Comparison of ENCODE assay signal across 8 mouse cellular contexts in genomic region chr9:108783548-108784463, GRCm38 (mm10). TPM values are rescaled to one million over a fixed set of nuclear protein-coding genes. Genes with fewer than 3 reads are reported as not detected.
DNase-seq lines count a peak whose midpoint lies in the region; ATAC-seq and TF ChIP-seq lines count a peak whose summit lies in the region.

Gene Ip6k2, plus strand, starts transcription at chr9:108783796.

- DNase-seq in 3T3-L1 (ENCODE audit: low read depth, low spot score), result peak; percentile 93
- DNase-seq in adrenal gland, postnatal 4 days (ENCODE audit: low spot score in 2 of 2), result peak; percentile 92 to 94
- DNase-seq in embryonic facial prominence, embryonic 14.5 days (ENCODE audit: low spot score), result peak; percentile 98
- peak; percentile 94 for DNase-seq in heart, adult 8-10 months (ENCODE audit: low spot score)
- DNase-seq in kidney, adult 9 months, result peak; percentile 97
- peak; percentile 97 for DNase-seq in limb, embryonic 14.5 days (ENCODE audit: low spot score)
- peak; percentile 98 for DNase-seq in midbrain, postnatal 0 days (ENCODE audit: low spot score)
- peak; percentile 85 to 92 for DNase-seq in spleen, postnatal 14 days (ENCODE audit: low spot score in 2 of 2)

- H3K4me1 ChIP-seq in embryonic facial prominence, embryonic 14.5 days (ENCODE audit: control insufficient read depth, insufficient read depth, low read length), result peaks cover 26% of the 10 kb centered on the region
- peaks cover 25% of the 10 kb centered on the region for H3K4me1 ChIP-seq in limb, embryonic 14.5 days (ENCODE audit: control insufficient read depth, insufficient read depth, low read length)
- peaks cover 22% of the 10 kb centered on the region for H3K4me1 ChIP-seq in midbrain, postnatal 0 days (ENCODE audit: insufficient read depth, low read length)

- H3K9ac ChIP-seq in embryonic facial prominence, embryonic 14.5 days (ENCODE audit: low read depth, low read length), result peak within 1 kb of the TSS; percentile 98
- H3K9ac ChIP-seq in limb, embryonic 14.5 days (ENCODE audit: low read depth, low read length, severe bottlenecking), result peak within 1 kb of the TSS; percentile 99
- peak within 1 kb of the TSS; percentile 99 for H3K9ac ChIP-seq in midbrain, postnatal 0 days (replicated peaks; ENCODE audit: low read length, poor library complexity, severe bottlenecking)

- H3K36me3 ChIP-seq in embryonic facial prominence, embryonic 14.5 days (ENCODE audit: control insufficient read depth, insufficient read depth, low read length), result 0 out of 2 replicates have a peak, but pooled peaks cover 12% of the 10 kb centered on the region
- peaks cover 3% of the 10 kb centered on the region; the same call in 1 of the 2 replicates for H3K36me3 ChIP-seq in limb, embryonic 14.5 days (ENCODE audit: control insufficient read depth, insufficient read depth, low read length)
- no peaks in the 10 kb centered on the region for H3K36me3 ChIP-seq in midbrain, postnatal 0 days (ENCODE audit: insufficient read depth, low read length)

- H3K4me2 ChIP-seq in embryonic facial prominence, embryonic 14.5 days (ENCODE audit: low read depth, low read length), result peak within 1 kb of the TSS; percentile 89
- H3K4me2 ChIP-seq in limb, embryonic 14.5 days (replicated peaks; ENCODE audit: low read depth, low read length, severe bottlenecking), result peak within 1 kb of the TSS; percentile 71
- peak within 1 kb of the TSS; percentile 74 for H3K4me2 ChIP-seq in midbrain, postnatal 0 days (ENCODE audit: low read depth, low read length, poor library complexity, severe bottlenecking)

- no peaks in the 10 kb centered on the region for H3K9me3 ChIP-seq in embryonic facial prominence, embryonic 14.5 days (ENCODE audit: control insufficient read depth, low read length)
- H3K9me3 ChIP-seq in limb, embryonic 14.5 days (ENCODE audit: control insufficient read depth, low read length), result no peaks in the 10 kb centered on the region
- no peaks in the 10 kb centered on the region for H3K9me3 ChIP-seq in midbrain, postnatal 0 days (ENCODE audit: low read length)

- WGBS in embryonic facial prominence, embryonic 14.5 days, result under 1% methylated on average over 52 of the region's 56 CpGs
- under 1% methylated on average over 51 of the region's 56 CpGs for WGBS in limb, embryonic 14.5 days
- under 1% methylated on average over 51 of the region's 56 CpGs for WGBS in midbrain, postnatal 0 days

- H3K27ac ChIP-seq in embryonic facial prominence, embryonic 14.5 days (replicated peaks; ENCODE audit: low read depth, low read length), result peak within 1 kb of the TSS; percentile 93
- peak within 1 kb of the TSS; percentile 82 for H3K27ac ChIP-seq in limb, embryonic 14.5 days (replicated peaks; ENCODE audit: low read depth, low read length)
- peak within 1 kb of the TSS; percentile 99 for H3K27ac ChIP-seq in midbrain, postnatal 0 days (ENCODE audit: low read depth, low read length)

- peak; percentile 98 for ATAC-seq in embryonic facial prominence, embryonic 14.5 days (ENCODE audit: low read depth)
- peak; percentile 99 for ATAC-seq in limb, embryonic 14.5 days (ENCODE audit: low FRiP score, low read depth)
- peak; percentile 98 for ATAC-seq in midbrain, postnatal 0 days (ENCODE audit: low FRiP score)

- no peaks in the 10 kb centered on the region for H3K27me3 ChIP-seq in embryonic facial prominence, embryonic 14.5 days (replicated peaks; ENCODE audit: control insufficient read depth, insufficient read depth, low read length)
- no peaks in the 10 kb centered on the region for H3K27me3 ChIP-seq in limb, embryonic 14.5 days (ENCODE audit: control insufficient read depth, insufficient read depth, low read length)
- H3K27me3 ChIP-seq in midbrain, postnatal 0 days (ENCODE audit: insufficient read depth, low read length), result no peaks in the 10 kb centered on the region

- TF ChIP-seq CTCF in midbrain, postnatal 0 days (IDR thresholded peaks at IDR 0.05), result no peak; the same call in 1 of the 2 replicates

- H3K4me3 ChIP-seq in embryonic facial prominence, embryonic 14.5 days (ENCODE audit: low read depth, low read length), result peak within 1 kb of the TSS; percentile 95
- H3K4me3 ChIP-seq in limb, embryonic 14.5 days (replicated peaks; ENCODE audit: low read length), result peak within 1 kb of the TSS; percentile 91
- H3K4me3 ChIP-seq in midbrain, postnatal 0 days (ENCODE audit: low read depth, low read length), result peak within 1 kb of the TSS; percentile 81

- 0 out of 2 replicates have a peak, but pooled peaks have one; percentile 7 for TF ChIP-seq POLR2A in limb, embryonic 14.5 days (IDR thresholded peaks at IDR 0.05; ENCODE audit: borderline replicate concordance, extremely low read depth, insufficient read depth, insufficient read length)

RNA-seq across cellular contexts. Expression of gene Ip6k2, which starts in this region (rescaled TPM):
- 100 to 1,000 TPM; 124 to 130 TPM for total RNA-seq in adrenal gland, postnatal 4 days (2021)
- polyA plus RNA-seq in embryonic facial prominence, embryonic 14.5 days (2014; fragmentation: Nextera tagmentation; extraction: Ambion mirVana), result 74.7 and 103 TPM in 2 replicates
- total RNA-seq in heart, adult 8-10 months (2022), result 10 to 100 TPM; 13.7 to 24.9 (median 21.2) TPM
- 265 and 285 TPM in 2 replicates for polyA plus RNA-seq in limb, embryonic 14.5 days (2012; rRNA removed)
- polyA plus RNA-seq in limb, embryonic 14.5 days (2014; fragmentation: Nextera tagmentation; extraction: Ambion mirVana), result 119 and 126 TPM in 2 replicates
- total RNA-seq in midbrain, postnatal 0 days (2014; rRNA removed), result 126 and 138 TPM in 2 replicates
- polyA plus RNA-seq in midbrain, postnatal 0 days (2015; fragmentation: Nextera tagmentation; extraction: Ambion mirVana), result 228 and 230 TPM in 2 replicates

Comparison
In these comparisons a context has a peak if more than half of its experiments do, and no peak if none do; other contexts are left out.
1. Peak in every context shown above with its lines: DNase-seq, ATAC-seq, H3K4me3 ChIP-seq and H3K27ac ChIP-seq.